26 mouse cellular contexts compared by ENCODE assay signal in the genomic region with DNA sequence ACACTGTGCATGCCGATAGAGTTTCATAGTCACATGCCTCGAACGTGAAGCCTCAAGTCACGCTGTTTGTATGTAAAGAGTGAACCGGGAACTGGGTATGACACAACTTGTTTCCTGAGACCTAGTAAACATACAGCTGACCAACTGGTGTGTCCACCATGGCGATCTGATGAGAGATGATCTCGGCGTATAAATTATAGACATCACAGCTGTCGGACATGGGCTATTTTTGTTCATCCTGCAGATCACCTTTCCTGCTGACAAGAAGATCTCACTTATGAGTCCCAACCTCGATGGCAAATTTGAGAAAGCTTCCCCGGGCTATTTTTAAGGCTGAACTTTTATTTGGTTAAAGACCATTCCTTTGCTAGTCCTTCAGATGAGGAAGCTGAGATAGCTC. TPM values are rescaled to one million over a fixed set of nuclear protein-coding genes. Genes with fewer than 3 reads are reported as not detected.
DNase-seq lines count a peak whose midpoint lies in the region; ATAC-seq and TF ChIP-seq lines count a peak whose summit lies in the region.
"Had no signal": no experiment of that assay in that cellular context is flagged by ENCODE, and none has a peak within 500 bp of the region (broad histone marks: within the 10 kb centered on the region; RNA-seq: fewer than 3 reads in every experiment).

No protein-coding gene starts in this region.

- H3ac ChIP-seq in myocyte (ENCODE audit: control insufficient read depth, insufficient read length) = no peak overlapping the region

- no peak for TF ChIP-seq POLR2A in myocyte (IDR thresholded peaks at IDR 0.05; ENCODE audit: insufficient read length, low read depth)

- no peaks in the 10 kb centered on the region for H3K36me3 ChIP-seq in myocyte (ENCODE audit: control insufficient read depth, insufficient read depth)
- H3K36me3 ChIP-seq: embryonic facial prominence, embryonic 10.5 days; embryonic facial prominence, embryonic 13.5 days; forebrain, embryonic 12.5 days; hindbrain, embryonic 10.5 days; hindbrain, embryonic 13.5 days; intestine, embryonic 15.5 days had no signal

- ATAC-seq in CD4-positive, CD25-positive, alpha-beta regulatory T cell, adult 4 months = no peak
- ATAC-seq: forebrain, embryonic 16.5 days; hindbrain, embryonic 16.5 days; intestine, embryonic 15.5 days had no signal

- H3K4me3 ChIP-seq in myocyte = no peak overlapping the region
- H3K4me3 ChIP-seq: embryonic facial prominence, embryonic 10.5 days; embryonic facial prominence, embryonic 13.5 days; erythroblast, embryonic 14.5 days; forebrain, embryonic 12.5 days; hindbrain, embryonic 10.5 days; hindbrain, embryonic 13.5 days; intestine, embryonic 15.5 days had no signal

- H3K4me2 ChIP-seq in myocyte (ENCODE audit: low read depth) = peak overlapping the region; percentile 36
- H3K4me2 ChIP-seq: embryonic facial prominence, embryonic 13.5 days; forebrain, embryonic 12.5 days; hindbrain, embryonic 13.5 days; intestine, embryonic 15.5 days had no signal

- intact Hi-C loops in gastrocnemius, postnatal 14 days (cut with DNase I; ENCODE audit: low total_unique reads) = no loop called here

- no peaks in the 10 kb centered on the region for H3K79me2 ChIP-seq in myocyte (ENCODE audit: control insufficient read depth, insufficient read depth)

- peak; percentile 75 for DNase-seq in gastrocnemius, adult 18-20 months (ENCODE audit: low spot score)
- DNase-seq in gastrocnemius, postnatal 14 days = no peak
- DNase-seq in heart, adult 11 months = peak; percentile 55
- DNase-seq in heart, postnatal 4 days = no peak
- DNase-seq: adrenal gland, adult 2 months; adrenal gland, postnatal 14 days; cerebellum, adult 11 months; cerebellum, adult 2 months; cerebellum, postnatal 10 days; cerebellum, postnatal 36 days; embryo, embryonic 11 days; heart, adult 18-20 months; kidney, adult 11 months; kidney, adult 8-10 months had no signal

- H3K27me3 ChIP-seq in myocyte (ENCODE audit: control insufficient read depth, insufficient read depth, insufficient read length) = no peaks in the 10 kb centered on the region
- H3K27me3 ChIP-seq: hindbrain, embryonic 13.5 days had no signal

TF ChIP-seq in myocyte, 11 proteins besides CTCF, POLR2A, EP300 and RAD21:
- TF ChIP-seq TCF3 (IDR thresholded peaks at IDR 0.05; ENCODE audit: insufficient read length, low read depth) (no peak), MYOG (IDR thresholded peaks at IDR 0.05; ENCODE audit: control insufficient read depth in 1 of 3, insufficient read depth in 1 of 3, insufficient read length in 2 of 3, low read depth in 2 of 3) (peak in 1 of 3 experiments; percentile 51), TCF12 (IDR thresholded peaks at IDR 0.05; ENCODE audit: insufficient read depth, poor library complexity, severe bottlenecking) (peak; percentile 56), MYOD1 (IDR thresholded peaks at IDR 0.05; ENCODE audit: control insufficient read depth in 1 of 3, insufficient read length in 2 of 3, low read depth in 2 of 3) (peak in 2 of 3 experiments; percentile 18 to 80)

RNA-seq across cellular contexts. Expression of a gene that starts 2.1 kb away (rescaled TPM):
- total RNA-seq in gastrocnemius, adult 18-20 months (2021) = 100 to 1,000 TPM; 134 to 146 TPM
- total RNA-seq in gastrocnemius, postnatal 14 days (2021) = 10 to 100 TPM; 88.8 to 96.3 TPM
- total RNA-seq in heart, postnatal 4 days (2021) = 10 to 100 TPM; 88.5 to 89.9 TPM
- polyA plus RNA-seq in myocyte (2012; fragmentation: generic; extraction: Trizol) = 2.2 TPM
- not detected for polyA plus RNA-seq in CD4-positive, CD25-positive, alpha-beta regulatory T cell, adult 4 months (2017; shearing (Covaris generic))
- total RNA-seq: MEL had no signal
- polyA plus RNA-seq: erythroblast, embryonic 14.5 days had no signal

RNA-seq across cellular contexts. Expression of a gene that starts 45.4 kb away (rescaled TPM):
- total RNA-seq in gastrocnemius, adult 18-20 months (2021) = 10 to 100 TPM; 42.6 to 62.5 TPM
- 10 to 100 TPM; 62.1 to 63.0 TPM for total RNA-seq in gastrocnemius, postnatal 14 days (2021)
- 10 to 100 TPM; 46.0 to 47.7 TPM for total RNA-seq in heart, postnatal 4 days (2021)
- 12.7 TPM for polyA plus RNA-seq in myocyte (2012; fragmentation: generic; extraction: Trizol)
- polyA plus RNA-seq in CD4-positive, CD25-positive, alpha-beta regulatory T cell, adult 4 months (2017; shearing (Covaris generic)) = under 1 TPM in 1 of 2 experiments, not detected in 1; 0.24 TPM
- total RNA-seq: MEL had no signal

Comparison
In these comparisons a context has a peak if more than half of its experiments do, and no peak if none do; other contexts are left out.
1. DNase-seq: peak in gastrocnemius, adult 18-20 months (single experiment) and heart, adult 11 months (single experiment); none in gastrocnemius, postnatal 14 days (single experiment) and heart, postnatal 4 days (single experiment).